Mouse (Mus musculus) activated CD4-positive, CD25-positive, alpha-beta regulatory T cell (primary cell): ENCODE data around the gene Arg1. TPM values are rescaled to one million over a fixed set of nuclear protein-coding genes. Genes with fewer than 3 reads are reported as not detected.

ENCODE experiments used
- polyA plus RNA-seq, 2 experiments: library from polyadenylated mRNA; unstranded; fragments of 100-300 nt; shearing (Covaris generic); gene quantifications; one replicate each; pipeline ENCODE4 v1.2.1; 2017

Gene Arg1
- polyA plus RNA-seq, result 10 to 100 TPM in 1 of 2 experiments, under 1 TPM in 1; 0.89 to 12.0 TPM

GRCm38 (mm10) chr10:24926962-24927720 is at the start of gene Arg1:
Gene Arg1 (minus strand): TSS chr10:24927484.

GRCm38 (mm10) chr10:24869760-24870290 is 57.5 kb downstream of the Arg1 start, which contains the start of gene Med23:
Gene Med23 (plus strand): TSS chr10:24869986.

Other genes with a start within 250 kb of the Arg1 start
- gene Enpp1, start 215.3 kb downstream of the Arg1 start, polyA plus RNA-seq, result 10 to 100 TPM; 14.4 to 14.7 TPM
- under 1 TPM in 1 of 2 experiments, not detected in 1; 0.72 TPM for gene Enpp3, start 84.7 kb downstream of the Arg1 start, polyA plus RNA-seq
- gene Med23, start 57.5 kb downstream of the Arg1 start, polyA plus RNA-seq, result 10 to 100 TPM; 28.6 to 30.5 TPM